Mouse (Mus musculus) midbrain, embryonic 11.5 days (tissue): ENCODE results near the gene Anp32b. TPM values are rescaled to one million over a fixed set of nuclear protein-coding genes. Genes with fewer than 3 reads are reported as not detected.

Source experiments
- ATAC-seq: fragments of 200-750 bp; cut with Nextera tagmentation; 2 replicates; pipeline ENCODE4 v1.8.0; 2017; ENCODE audit warnings: moderate TSS enrichment, moderate library complexity; ENCODE audit not compliant: low FRiP score
- DNase-seq: peaks from one replicate; pipeline ENCODE4 v3.0.0; 2015; ENCODE audit warnings: low spot score; ENCODE audit errors: missing footprints
- H3K27ac ChIP-seq: fragments of 300-500 bp; sonication (generic); 2 replicates; pipeline ENCODE4 v1.5.1; 2014; ENCODE audit warnings: low read depth, low read length
- H3K27me3 ChIP-seq: fragments of 300-500 bp; sonication (generic); 2 replicates; pipeline ENCODE4 v1.6.1; 2014; ENCODE audit warnings: mild to moderate bottlenecking, low read length, moderate library complexity, mixed read lengths; ENCODE audit not compliant: control insufficient read depth, insufficient read depth
- H3K36me3 ChIP-seq: fragments of 300-500 bp; sonication (generic); 2 replicates; pipeline ENCODE4 v1.6.1; 2014; ENCODE audit warnings: mild to moderate bottlenecking, low read length, moderate library complexity, mixed read lengths; ENCODE audit not compliant: control insufficient read depth, insufficient read depth
- H3K4me1 ChIP-seq: fragments of 300-500 bp; sonication (generic); 2 replicates; pipeline ENCODE4 v1.6.1; 2014; ENCODE audit warnings: low read length; ENCODE audit not compliant: control insufficient read depth, insufficient read depth
- H3K4me2 ChIP-seq: fragments of 300-500 bp; sonication (generic); 2 replicates; pipeline ENCODE4 v1.6.1; 2014; ENCODE audit warnings: mild to moderate bottlenecking, moderate library complexity
- H3K4me3 ChIP-seq: fragments of 300-500 bp; sonication (generic); 2 replicates; pipeline ENCODE4 v1.5.1; 2014; ENCODE audit warnings: low read depth, low read length
- H3K9ac ChIP-seq: fragments of 300-500 bp; sonication (generic); 2 replicates; pipeline ENCODE4 v1.6.1; 2014; ENCODE audit warnings: low read length
- H3K9me3 ChIP-seq: fragments of 300-500 bp; sonication (generic); 2 replicates; pipeline ENCODE4 v1.6.1; 2016; ENCODE audit warnings: low read length; ENCODE audit not compliant: control insufficient read depth
- WGBS: fragments of 180-500 bp; shearing (Covaris S2); extraction: QIAGEN DNeasy Blood & Tissue Kit; methylation state at CpG from one replicate; pipeline ENCODE4 v1.1.7; 2014; 5-methylcytosine and 5-hydroxymethylcytosine counted together
- polyA plus RNA-seq: library from polyadenylated mRNA; unstranded; fragments of >200 nt; fragmentation: Nextera tagmentation; extraction: Ambion mirVana; gene quantifications from 2 replicates; pipeline ENCODE4 v1.2.1, GENCODE M21; 2014

The Anp32b gene
- polyA plus RNA-seq, 1 experiment from 2014 or later: 285 TPM

DNA sequence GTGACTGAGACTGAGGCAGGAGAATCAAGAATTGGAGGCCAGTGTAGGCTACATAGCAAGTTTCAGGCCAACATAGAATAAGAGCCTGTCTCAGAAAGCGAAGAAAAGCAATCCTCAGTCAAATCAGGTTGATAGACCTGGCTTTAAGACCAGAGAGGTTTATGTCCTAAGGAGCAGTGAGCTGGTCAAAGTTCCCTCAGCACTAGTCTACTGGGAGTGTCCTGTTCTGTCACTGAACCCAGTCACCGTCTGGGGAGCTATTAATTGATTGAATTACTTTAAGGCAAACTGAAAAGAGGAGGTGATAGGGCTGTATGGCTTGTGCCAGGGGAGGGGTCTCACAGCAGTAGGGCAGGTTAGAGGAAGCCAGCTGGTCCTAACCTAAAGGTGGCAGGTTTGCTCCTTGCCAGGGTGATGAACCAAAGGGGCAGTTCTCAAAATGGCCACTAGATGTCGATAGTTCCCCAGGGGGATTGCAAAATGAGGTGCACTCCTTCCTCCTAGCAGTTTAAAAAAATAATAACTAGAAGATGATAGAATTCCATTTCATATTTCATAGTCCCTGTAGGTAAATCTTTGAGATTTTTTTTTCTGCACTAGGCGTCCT is 46.7 kb downstream of the Anp32b start:
- H3K27ac ChIP-seq: no peak overlapping the region
- no peak for ATAC-seq
- peaks cover 11% of the 10 kb centered on the region; the same call in 1 of the 2 replicates for H3K36me3 ChIP-seq
- no peaks in the 10 kb centered on the region for H3K9me3 ChIP-seq
- H3K4me3 ChIP-seq: no peak overlapping the region
- 42% methylated on average over 4 of the region's 4 CpGs for WGBS
- no peak overlapping the region for H3K9ac ChIP-seq
- H3K4me1 ChIP-seq: no peaks in the 10 kb centered on the region
- DNase-seq: peak; percentile 95
- H3K4me2 ChIP-seq: no peak overlapping the region
- no peaks in the 10 kb centered on the region for H3K27me3 ChIP-seq

GRCm38 (mm10) chr4:46498511-46498910 is 47.8 kb downstream of the Anp32b start:
- H3K27me3 ChIP-seq: no peaks in the 10 kb centered on the region
- no peaks in the 10 kb centered on the region for H3K4me1 ChIP-seq
- H3K4me2 ChIP-seq: no peak overlapping the region
- H3K9me3 ChIP-seq: no peaks in the 10 kb centered on the region
- H3K9ac ChIP-seq: no peak overlapping the region
- 65% methylated on average over 3 of the region's 3 CpGs for WGBS
- H3K27ac ChIP-seq: no peak overlapping the region
- ATAC-seq: no peak
- no peak overlapping the region for H3K4me3 ChIP-seq
- DNase-seq: no peak
- H3K36me3 ChIP-seq: peaks cover 10% of the 10 kb centered on the region; the same call in 1 of the 2 replicates

GRCm38 (mm10) chr4:46498976-46499375 is 48.3 kb downstream of the Anp32b start:
- H3K4me1 ChIP-seq: no peaks in the 10 kb centered on the region
- no peak overlapping the region for H3K27ac ChIP-seq
- ATAC-seq: no peak
- no peaks in the 10 kb centered on the region for H3K9me3 ChIP-seq
- no peak overlapping the region for H3K4me3 ChIP-seq
- WGBS: 16% methylated on average over 4 of the region's 4 CpGs
- H3K9ac ChIP-seq: no peak overlapping the region
- H3K4me2 ChIP-seq: no peak overlapping the region
- H3K36me3 ChIP-seq: peaks cover 7% of the 10 kb centered on the region; the same call in 1 of the 2 replicates
- no peaks in the 10 kb centered on the region for H3K27me3 ChIP-seq
- DNase-seq: peak; percentile 95

- no peak for ATAC-seq
- peaks cover 6% of the 10 kb centered on the region; the same call in 1 of the 2 replicates for H3K36me3 ChIP-seq
Observed at GRCm38 (mm10) chr4:46502606-46503502, 52.2 kb downstream of the Anp32b start.

GRCm38 (mm10) chr4:46503881-46504280 is 53.2 kb downstream of the Anp32b start:
- Histone ChIP-seq H3K27ac (no peak overlapping the region), H3K4me3 (no peak overlapping the region), H3K9ac (no peak overlapping the region), H3K4me2 (no peak overlapping the region), H3K27me3 (peaks cover 15% of the 10 kb centered on the region), H3K4me1 (no peaks in the 10 kb centered on the region; the same call in 1 of the 2 replicates), H3K9me3 (no peaks in the 10 kb centered on the region), H3K36me3 (peaks cover 6% of the 10 kb centered on the region; the same call in 1 of the 2 replicates)
- 89% methylated on average over 3 of the region's 3 CpGs for WGBS
- ATAC-seq: no peak
- DNase-seq: peak; percentile 17

More at GRCm38 (mm10) chr4:46502606-46503502, 52.2 kb downstream of the Anp32b start:
- Histone ChIP-seq H3K4me2 (no peak overlapping the region), H3K9me3 (no peaks in the 10 kb centered on the region), H3K9ac (no peak overlapping the region), H3K4me3 (no peak overlapping the region), H3K27ac (no peak overlapping the region), H3K27me3 (peaks cover 15% of the 10 kb centered on the region), H3K4me1 (no peaks in the 10 kb centered on the region; the same call in 1 of the 2 replicates)
- DNase-seq: peak; percentile 54
- WGBS: 78% methylated on average over 16 of the region's 16 CpGs

DNA sequence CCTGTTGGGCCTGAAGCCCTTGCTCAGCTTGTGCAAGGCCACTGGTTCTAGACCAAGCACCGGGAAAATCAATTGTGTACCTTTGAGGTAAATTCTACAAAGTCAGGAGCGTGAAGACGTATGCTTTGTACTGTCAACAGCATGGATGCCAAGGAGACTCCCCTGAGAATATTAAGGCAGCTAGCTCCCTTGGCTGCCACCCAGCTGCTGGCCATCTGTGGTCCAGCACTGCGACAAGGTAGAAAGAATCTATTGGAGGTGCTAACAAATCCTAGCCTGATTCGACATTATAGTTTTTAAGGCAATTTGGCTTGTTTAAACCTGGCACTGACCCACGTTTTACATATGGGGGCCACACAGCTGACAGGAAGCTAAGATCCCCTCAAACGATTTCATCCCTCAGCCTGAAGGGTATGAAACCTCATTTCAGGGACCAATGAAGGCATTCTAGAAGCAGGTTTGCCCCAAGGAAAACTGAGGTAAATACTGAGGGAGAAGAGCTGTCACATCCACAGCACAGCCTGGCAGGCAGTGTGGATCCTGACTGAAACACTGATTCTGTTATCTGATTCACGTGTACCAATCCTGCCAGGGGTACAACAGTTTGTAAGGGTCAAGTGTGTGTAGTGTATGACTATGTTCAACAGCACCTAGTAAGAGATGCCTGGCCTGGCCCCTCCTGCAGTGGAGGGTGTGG is 54.8 kb downstream of the Anp32b start:
- H3K27me3 ChIP-seq: peaks cover 15% of the 10 kb centered on the region
- no peak overlapping the region for H3K27ac ChIP-seq
- no peaks in the 10 kb centered on the region for H3K9me3 ChIP-seq
- H3K4me1 ChIP-seq: no peaks in the 10 kb centered on the region; the same call in 1 of the 2 replicates
- ATAC-seq: no peak
- no peak overlapping the region for H3K4me2 ChIP-seq
- 75% methylated on average over 8 of the region's 8 CpGs for WGBS
- no peak overlapping the region for H3K9ac ChIP-seq
- peaks cover 6% of the 10 kb centered on the region; the same call in 1 of the 2 replicates for H3K36me3 ChIP-seq
- DNase-seq: no peak
- no peak overlapping the region for H3K4me3 ChIP-seq

DNA sequence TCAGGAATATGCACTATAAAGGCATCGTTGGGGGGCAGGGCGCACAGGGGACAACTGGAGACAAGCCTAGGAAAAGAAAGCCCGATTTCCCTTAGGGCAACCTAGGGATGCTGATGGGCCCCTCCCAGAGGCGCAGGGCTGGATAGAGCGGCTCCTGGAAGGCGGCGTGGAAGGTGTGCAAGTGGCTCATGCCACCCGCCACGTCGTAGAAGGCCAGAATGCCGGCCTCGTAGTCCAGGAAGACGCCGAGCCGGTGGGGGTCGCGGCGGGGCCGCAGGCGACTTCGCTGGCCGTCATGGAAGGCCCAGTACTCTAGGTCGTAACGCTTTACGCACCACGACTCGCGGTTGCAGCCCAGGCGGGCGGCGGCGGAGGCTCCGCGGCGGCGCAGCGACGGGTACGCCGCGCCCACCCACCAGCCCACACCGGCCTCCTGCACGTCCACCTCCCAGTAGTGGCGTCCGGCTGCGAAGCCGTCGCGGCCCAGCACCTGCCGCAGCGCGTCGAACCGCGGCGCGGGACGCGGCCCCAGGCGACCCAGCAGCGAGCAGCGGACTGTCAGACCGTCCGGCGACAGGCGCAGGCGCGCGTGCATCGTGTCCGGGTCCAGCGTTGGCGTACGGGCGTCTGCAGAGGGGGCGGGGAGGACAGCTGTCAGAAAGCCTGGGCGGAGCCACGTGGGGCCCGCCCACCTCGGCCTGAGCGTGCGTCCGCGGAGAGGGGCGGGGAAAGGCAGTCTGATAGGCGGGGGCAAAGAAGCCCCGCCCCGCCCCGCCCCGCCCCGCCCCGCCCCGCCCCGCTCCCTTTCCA is 56.3 kb downstream of the Anp32b start:
- Histone ChIP-seq H3K4me1 (no peaks in the 10 kb centered on the region; the same call in 1 of the 2 replicates), H3K27me3 (peaks cover 15% of the 10 kb centered on the region), H3K27ac (no peak overlapping the region; the same call in 1 of the 2 replicates), H3K4me2 (peak overlapping the region; percentile 79), H3K4me3 (peak overlapping the region; percentile 45), H3K36me3 (0 out of 2 replicates have a peak, but pooled peaks cover 2% of the 10 kb centered on the region), H3K9ac (peak overlapping the region; percentile 51; the same call in 1 of the 2 replicates), H3K9me3 (no peaks in the 10 kb centered on the region)
- DNase-seq (peak; percentile 99), ATAC-seq (peak; percentile 99)
- under 1% methylated on average over 93 of the region's 94 CpGs for WGBS
